Mouse (Mus musculus) forebrain, embryonic 16.5 days (tissue): ENCODE data around the gene Midn. TPM values are rescaled to one million over a fixed set of nuclear protein-coding genes. Genes with fewer than 3 reads are reported as not detected.

ENCODE experiments used
- ATAC-seq: fragments of 200-750 bp; cut with Nextera tagmentation; 2 replicates; pipeline ENCODE4 v1.8.0; 2017; ENCODE audit warnings: mild to moderate bottlenecking, moderate library complexity
- H3K27ac ChIP-seq: fragments of 300-500 bp; sonication (generic); 2 replicates; pipeline ENCODE4 v1.5.1; 2014; ENCODE audit warnings: low read length, control low read depth
- H3K27me3 ChIP-seq: fragments of 300-500 bp; sonication (generic); replicated peaks from 2 replicates; pipeline ENCODE4 v1.6.1; 2014; ENCODE audit warnings: low read length; ENCODE audit not compliant: control insufficient read depth, insufficient read depth
- H3K36me3 ChIP-seq: fragments of 300-500 bp; sonication (generic); 2 replicates; pipeline ENCODE4 v1.6.1; 2014; ENCODE audit not compliant: control insufficient read depth, insufficient read depth
- H3K4me1 ChIP-seq: fragments of 300-500 bp; sonication (generic); replicated peaks from 2 replicates; pipeline ENCODE4 v1.6.1; 2014; ENCODE audit warnings: low read length; ENCODE audit not compliant: control insufficient read depth, insufficient read depth
- H3K4me2 ChIP-seq: fragments of 300-500 bp; sonication (generic); 2 replicates; pipeline ENCODE4 v1.6.1; 2014; ENCODE audit warnings: mild to moderate bottlenecking, low read length, control low read depth
- H3K4me3 ChIP-seq: fragments of 300-500 bp; sonication (generic); replicated peaks from 2 replicates; pipeline ENCODE4 v1.5.1; 2014; ENCODE audit warnings: mild to moderate bottlenecking, low read length, control low read depth
- H3K9ac ChIP-seq: fragments of 300-500 bp; sonication (generic); replicated peaks from 2 replicates; pipeline ENCODE4 v1.6.1; 2014; ENCODE audit warnings: low read depth, low read length, control low read depth
- H3K9me3 ChIP-seq: fragments of 300-500 bp; sonication (generic); 2 replicates; pipeline ENCODE4 v1.6.1; 2016; ENCODE audit warnings: low read length; ENCODE audit not compliant: control insufficient read depth
- WGBS: fragments of 180-500 bp; shearing (Covaris S2); extraction: QIAGEN DNeasy Blood & Tissue Kit; methylation state at CpG from one replicate; pipeline ENCODE4 v1.1.7; 2014; 5-methylcytosine and 5-hydroxymethylcytosine counted together
- polyA plus RNA-seq: library from polyadenylated mRNA; unstranded; fragments of >200 nt; fragmentation: Nextera tagmentation; extraction: Ambion mirVana; gene quantifications from 2 replicates; pipeline ENCODE4 v1.2.1, GENCODE M21; 2015

Gene Midn
- polyA plus RNA-seq, 1 experiment from 2014 or later = 26.5 TPM

- Histone ChIP-seq H3K27ac (no peak overlapping the region), H3K4me3 (no peak overlapping the region), H3K4me1 (peaks cover 37% of the 10 kb centered on the region), H3K4me2 (no peak overlapping the region), H3K27me3 (no peaks in the 10 kb centered on the region), H3K9me3 (no peaks in the 10 kb centered on the region), H3K9ac (no peak overlapping the region), H3K36me3 (peaks cover 21% of the 10 kb centered on the region; the same call in 1 of the 2 replicates)
- WGBS = 88% methylated on average over 10 of the region's 10 CpGs
- ATAC-seq = no peak
Measured at GRCm38 (mm10) chr10:80135161-80135560, 12.9 kb upstream of the Midn start.

- Histone ChIP-seq H3K9me3 (no peaks in the 10 kb centered on the region), H3K4me2 (no peak overlapping the region), H3K4me1 (peaks cover 39% of the 10 kb centered on the region), H3K9ac (no peak overlapping the region), H3K36me3 (peaks cover 18% of the 10 kb centered on the region; the same call in 1 of the 2 replicates), H3K27me3 (no peaks in the 10 kb centered on the region), H3K27ac (no peak overlapping the region), H3K4me3 (no peak overlapping the region)
- no peak for ATAC-seq
- 97% methylated on average over 1 of the region's 1 CpGs for whole genome bisulfite sequencing
Measured at GRCm38 (mm10) chr10:80135641-80136040, 12.4 kb upstream of the Midn start.

GRCm38 (mm10) chr10:80136179-80136951 is 11.7 kb upstream of the Midn start:
- no peak overlapping the region; the same call in 1 of the 2 replicates for H3K27ac ChIP-seq
- H3K36me3 ChIP-seq = peaks cover 15% of the 10 kb centered on the region; the same call in 1 of the 2 replicates

GRCm38 (mm10) chr10:80136952-80137625 is 11.0 kb upstream of the Midn start:
- Histone ChIP-seq H3K36me3 (peaks cover 13% of the 10 kb centered on the region; the same call in 1 of the 2 replicates), H3K27ac (peak overlapping the region; percentile 93), H3K9me3 (no peaks in the 10 kb centered on the region), H3K4me3 (peak overlapping the region; percentile 87), H3K4me2 (peak overlapping the region; percentile 93), H3K9ac (peak overlapping the region; percentile 87), H3K4me1 (peaks cover 43% of the 10 kb centered on the region), H3K27me3 (no peaks in the 10 kb centered on the region)
- ATAC-seq = no peak
- 5% methylated on average over 27 of the region's 29 CpGs for WGBS

More at GRCm38 (mm10) chr10:80136179-80136951, 11.7 kb upstream of the Midn start:
- 23% methylated on average over 48 of the region's 49 CpGs for WGBS
- Histone ChIP-seq H3K27me3 (no peaks in the 10 kb centered on the region), H3K4me2 (peak overlapping the region; percentile 93), H3K9me3 (no peaks in the 10 kb centered on the region), H3K4me3 (peak overlapping the region; percentile 87), H3K9ac (peak overlapping the region; percentile 87), H3K4me1 (peaks cover 45% of the 10 kb centered on the region)
- ATAC-seq = no peak

- ATAC-seq = no peak
- H3K27ac ChIP-seq = peak overlapping the region; percentile 93
- H3K36me3 ChIP-seq = peaks cover 13% of the 10 kb centered on the region; the same call in 1 of the 2 replicates
- no peaks in the 10 kb centered on the region for H3K9me3 ChIP-seq
- peak overlapping the region; percentile 93 for H3K4me2 ChIP-seq
- 1% methylated on average over 28 of the region's 33 CpGs for WGBS
- H3K4me3 ChIP-seq = peak overlapping the region; percentile 87
- H3K4me1 ChIP-seq = peaks cover 49% of the 10 kb centered on the region
- H3K9ac ChIP-seq = peak overlapping the region; percentile 87
- H3K27me3 ChIP-seq = no peaks in the 10 kb centered on the region
Measured at GRCm38 (mm10) chr10:80137626-80138552, 10.2 kb upstream of the Midn start.

GRCm38 (mm10) chr10:80138553-80139438 is 9.3 kb upstream of the Midn start, which contains the start of gene Atp5d:
TSS of gene Atp5d (plus strand) at chr10:80138632.
- WGBS = under 1% methylated on average over 78 of the region's 94 CpGs
- Histone ChIP-seq H3K4me2 (peak within 1 kb of the TSS; percentile 93), H3K36me3 (peaks cover 11% of the 10 kb centered on the region; the same call in 1 of the 2 replicates), H3K27ac (peak within 1 kb of the TSS; percentile 93), H3K4me1 (peaks cover 52% of the 10 kb centered on the region), H3K27me3 (no peaks in the 10 kb centered on the region), H3K9ac (peak within 1 kb of the TSS; percentile 87), H3K9me3 (no peaks in the 10 kb centered on the region), H3K4me3 (peak within 1 kb of the TSS; percentile 87)
- ATAC-seq = peak; percentile 13; the same call in 1 of the 2 replicates

- Histone ChIP-seq H3K9ac (peak overlapping the region; percentile 87), H3K27ac (peak overlapping the region; percentile 93), H3K27me3 (no peaks in the 10 kb centered on the region), H3K4me3 (peak overlapping the region; percentile 87), H3K4me2 (peak overlapping the region; percentile 93), H3K36me3 (peaks cover 6% of the 10 kb centered on the region; the same call in 1 of the 2 replicates), H3K4me1 (peaks cover 52% of the 10 kb centered on the region), H3K9me3 (no peaks in the 10 kb centered on the region)
- ATAC-seq = no peak
- WGBS = under 1% methylated on average over 10 of the region's 10 CpGs
Measured at GRCm38 (mm10) chr10:80139439-80139775, 8.7 kb upstream of the Midn start.

- 71% methylated on average over 10 of the region's 11 CpGs for WGBS
- Histone ChIP-seq H3K27ac (no peak overlapping the region), H3K9me3 (no peaks in the 10 kb centered on the region), H3K9ac (no peak overlapping the region), H3K27me3 (no peaks in the 10 kb centered on the region), H3K36me3 (peaks cover 2% of the 10 kb centered on the region; the same call in 1 of the 2 replicates), H3K4me3 (no peak overlapping the region), H3K4me2 (no peak overlapping the region), H3K4me1 (peaks cover 52% of the 10 kb centered on the region)
- no peak for ATAC-seq
Measured at GRCm38 (mm10) chr10:80139975-80140665, 8.0 kb upstream of the Midn start.
